Mouse (Mus musculus) ES-E14 (cell line): Measurements from ENCODE around the gene Fry.

Experiments used
- MAFK ChIP-seq: IDR thresholded peaks from 2 replicates; pipeline ENCODE4 v1.6.1; 2014; ENCODE audit warnings: mild to moderate bottlenecking, low read depth, low read length, inconsistent platforms; ENCODE audit not compliant: insufficient read depth
- ZC3H11A ChIP-seq: IDR thresholded peaks from 2 replicates; pipeline ENCODE4 v1.6.1; 2012; ENCODE audit warnings: low read depth, mild to moderate bottlenecking, inconsistent platforms, low read length, borderline replicate concordance
- ZNF384 ChIP-seq: IDR thresholded peaks from 2 replicates; pipeline ENCODE4 v1.6.1; 2012; ENCODE audit warnings: low read depth, low read length, inconsistent platforms

GRCm38 (mm10) chr5:150408979-150409378, 290.5 kb downstream of the Fry start:
- TF ChIP-seq ZC3H11A (no peak), ZNF384 (no peak), MAFK (no peak)
